Mouse (Mus musculus): ENCODE measurements around the gene Cytl1.

Gene Cytl1

GRCm38 (mm10) chr5:37774011-37774410 lies 38.7 kb downstream of the Cytl1 start:
- no peak for DNase-seq

- DNase-seq, result no peak
Observed at GRCm38 (mm10) chr5:37775681-37776080, 40.4 kb downstream of the Cytl1 start.

- peak; percentile 35 for DNase-seq
Observed at GRCm38 (mm10) chr5:37783306-37783705, 48.0 kb downstream of the Cytl1 start.

DNA sequence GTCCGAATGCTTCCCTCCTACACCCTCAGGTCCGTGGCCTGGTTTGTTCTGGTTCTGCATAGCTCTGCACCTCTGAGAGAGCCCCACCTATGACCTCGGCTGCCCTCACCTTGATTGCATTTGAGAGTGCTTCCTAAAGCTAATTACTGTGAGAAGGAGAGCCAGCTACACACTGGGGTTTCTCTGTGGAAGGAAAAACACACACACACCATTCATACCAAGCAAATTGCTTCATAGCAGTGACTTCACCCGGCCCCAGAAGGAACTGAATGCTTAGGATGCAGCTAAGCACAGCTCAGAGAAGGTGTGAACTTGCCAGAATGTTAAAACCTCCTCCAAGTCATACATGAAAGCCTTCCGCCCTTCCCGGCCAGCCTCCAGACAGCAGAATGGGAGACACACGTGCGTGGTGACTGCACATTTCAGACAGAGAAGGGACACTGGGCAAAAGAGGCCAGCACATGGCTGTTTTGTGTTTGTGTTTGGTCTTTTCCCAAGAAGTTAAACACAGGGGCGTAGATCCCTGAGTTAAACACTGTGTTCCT lies 49.6 kb downstream of the Cytl1 start:
- no peak for DNase-seq
